Mouse (Mus musculus) embryonic stem cell, embryonic (primary cell): ENCODE data around the gene Xpnpep1.

Experiments
- CTCF ChIA-PET, 4 experiments: fragments of 300-600 bp in 2 of 4; fragments of 350-600 bp in 2 of 4; sonication (Branson Sonifier 250); formaldehyde crosslinking; loops; one replicate each; lab custom pipeline; 2022; ENCODE audit warnings: inconsistent platforms in 2 of 4; lab: Charles Lee
- POLR2A ChIA-PET, 4 experiments: fragments of 300-600 bp in 2 of 4; fragments of 350-600 bp in 2 of 4; sonication (Branson Sonifier 250); formaldehyde crosslinking; loops; one replicate each; lab custom pipeline; 2022; ENCODE audit warnings: antibody characterized with exemption in 4 of 4, inconsistent platforms in 1 of 4; lab: Charles Lee

Xpnpep1 gene

GRCm38 (mm10) chr19:53051288-53051985 lies 11.4 kb upstream of the Xpnpep1 start:
- CTCF ChIA-PET: interaction anchor here (0.6 to 2.2 kb wide), 29 partner anchors 9 to 1391 kb away, joined by 3 to 17 read pairs (median 4); partner anchors contain the start of gene Xpnpep1 (in 2 of the 4)

GRCm38 (mm10) chr19:53050100-53050499 lies 10.1 kb upstream of the Xpnpep1 start:
- CTCF ChIA-PET: interaction anchor here (0.5 to 2.2 kb wide), 35 partner anchors 8 to 1342 kb away, joined by 3 to 17 read pairs (median 4); partner anchors contain the start of gene Xpnpep1 (in 3 of the 4)
- POLR2A ChIA-PET: interaction anchor here in 3 of 4 experiments (0.8 to 5.5 kb wide), 22 partner anchors 8 to 550 kb away, joined by 3 to 132 read pairs (median 14); partner anchors contain the start of gene Xpnpep1 (in 3 of the 3)

More at GRCm38 (mm10) chr19:53051288-53051985, 11.4 kb upstream of the Xpnpep1 start:
- POLR2A ChIA-PET: interaction anchor here (0.6 to 5.5 kb wide), 76 partner anchors 8 to 1044 kb away, joined by 3 to 132 read pairs (median 5); partner anchors contain the start of genes Xpnpep1 (in 3 of the 4), Bbip1 (in 1 of the 4) and Shoc2 (in 1 of the 4)

- POLR2A ChIA-PET: interaction anchor here in 3 of 4 experiments (0.6 to 4.5 kb wide), 6 partner anchors 9 to 297 kb away, joined by 3 to 31 read pairs (median 6); no protein-coding TSS in a partner anchor
- CTCF ChIA-PET: no interaction called here
Measured at GRCm38 (mm10) chr19:53047208-53047607, 7.2 kb upstream of the Xpnpep1 start.

- CTCF ChIA-PET: interaction anchor here in 2 of 4 experiments (0.6 to 1.0 kb wide), 3 partner anchors 9 to 15 kb away, joined by 3 to 4 read pairs (median 3); no protein-coding TSS in a partner anchor
- POLR2A ChIA-PET: interaction anchor here in 3 of 4 experiments (1.0 to 1.7 kb wide), 6 partner anchors 8 to 22 kb away, joined by 4 to 13 read pairs (median 6); no protein-coding TSS in a partner anchor
Measured at GRCm38 (mm10) chr19:53043423-53044125, 3.6 kb upstream of the Xpnpep1 start.

GRCm38 (mm10) chr19:53041570-53041969 lies 1.6 kb upstream of the Xpnpep1 start:
- CTCF ChIA-PET: interaction anchor here (1.0 to 3.8 kb wide), 6 partner anchors 8 to 14 kb away, joined by 3 to 17 read pairs (median 5); no protein-coding TSS in a partner anchor

GRCm38 (mm10) chr19:53041133-53041510 lies 1.1 kb upstream of the Xpnpep1 start:
- ChIA-PET CTCF (interaction anchor here (0.6 to 3.8 kb wide), 8 partner anchors 9 to 353 kb away, joined by 3 to 17 read pairs (median 5); no protein-coding TSS in a partner anchor), POLR2A (interaction anchor here (0.6 to 8.3 kb wide), 26 partner anchors 10 to 559 kb away, joined by 3 to 132 read pairs (median 4); no protein-coding TSS in a partner anchor)

More at GRCm38 (mm10) chr19:53041570-53041969, 1.6 kb upstream of the Xpnpep1 start:
- POLR2A ChIA-PET: interaction anchor here (0.6 to 8.3 kb wide), 24 partner anchors 10 to 558 kb away, joined by 3 to 132 read pairs (median 4); no protein-coding TSS in a partner anchor

- ChIA-PET POLR2A (interaction anchor here (0.6 to 8.3 kb wide), 50 partner anchors 8 to 908 kb away, joined by 3 to 132 read pairs (median 4); partner anchors contain the start of genes Add3 (in 1 of the 4), Dusp5 (in 1 of the 4) and Mxi1 (in 1 of the 4)), CTCF (interaction anchor here (0.6 to 3.8 kb wide), 11 partner anchors 10 to 31 kb away, joined by 3 to 19 read pairs (median 5); no protein-coding TSS in a partner anchor)
Measured at GRCm38 (mm10) chr19:53039090-53039489, 924 bp downstream of the Xpnpep1 start.

- ChIA-PET POLR2A (interaction anchor here (0.5 to 8.3 kb wide), 46 partner anchors 9 to 909 kb away, joined by 3 to 132 read pairs (median 4); partner anchors contain the start of genes Add3 (in 1 of the 4), Dusp5 (in 1 of the 4) and Mxi1 (in 1 of the 4)), CTCF (interaction anchor here (0.5 to 3.8 kb wide), 13 partner anchors 10 to 331 kb away, joined by 3 to 19 read pairs (median 3); no protein-coding TSS in a partner anchor)
Measured at GRCm38 (mm10) chr19:53038435-53038938, 1.5 kb downstream of the Xpnpep1 start.

- POLR2A ChIA-PET: interaction anchor here (0.5 to 8.3 kb wide), 43 partner anchors 9 to 909 kb away, joined by 3 to 132 read pairs (median 4); partner anchors contain the start of genes Add3 (in 1 of the 4) and Mxi1 (in 1 of the 4)
- CTCF ChIA-PET: interaction anchor here in 3 of 4 experiments (0.5 to 3.8 kb wide), 11 partner anchors 9 to 331 kb away, joined by 3 to 19 read pairs (median 4); no protein-coding TSS in a partner anchor
Measured at GRCm38 (mm10) chr19:53037925-53038419, 2.0 kb downstream of the Xpnpep1 start.

- ChIA-PET CTCF (interaction anchor here (0.8 to 1.7 kb wide), 4 partner anchors 11 to 33 kb away, joined by 3 to 4 read pairs (median 4); no protein-coding TSS in a partner anchor), POLR2A (interaction anchor here in 2 of 4 experiments (0.5 to 2.5 kb wide), 13 partner anchors 11 to 870 kb away, joined by 3 to 10 read pairs (median 4); partner anchors contain the start of gene Smc3 (in 1 of the 2))
Measured at GRCm38 (mm10) chr19:53033159-53033943, 6.7 kb downstream of the Xpnpep1 start.

GRCm38 (mm10) chr19:53032647-53033046 lies 7.4 kb downstream of the Xpnpep1 start:
- ChIA-PET CTCF (interaction anchor here in 3 of 4 experiments (0.6 to 1.7 kb wide), 5 partner anchors 11 to 110 kb away, joined by 3 to 4 read pairs (median 3); no protein-coding TSS in a partner anchor), POLR2A (interaction anchor here in 3 of 4 experiments (0.5 to 2.5 kb wide), 13 partner anchors 11 to 871 kb away, joined by 3 to 10 read pairs (median 4); no protein-coding TSS in a partner anchor)

- ChIA-PET POLR2A (interaction anchor here in 2 of 4 experiments (0.7 to 2.5 kb wide), 7 partner anchors 10 to 26 kb away, joined by 4 to 10 read pairs (median 5); no protein-coding TSS in a partner anchor), CTCF (interaction anchor here in 1 of 4 experiments (1.1 kb wide), 2 partner anchors 18 to 110 kb away, joined by 3 read pairs; no protein-coding TSS in a partner anchor)
Measured at GRCm38 (mm10) chr19:53031957-53032371, 8.1 kb downstream of the Xpnpep1 start.

GRCm38 (mm10) chr19:53030279-53030678 lies 9.7 kb downstream of the Xpnpep1 start:
- POLR2A ChIA-PET: interaction anchor here in 3 of 4 experiments (0.6 to 4.7 kb wide), 15 partner anchors 8 to 32 kb away, joined by 3 to 21 read pairs (median 4); partner anchors contain the start of gene Xpnpep1 (in 2 of the 3)
- CTCF ChIA-PET: interaction anchor here in 3 of 4 experiments (0.6 to 4.4 kb wide), 8 partner anchors 9 to 351 kb away, joined by 3 to 19 read pairs (median 3); partner anchors contain the start of gene Xpnpep1 (in 1 of the 3)

GRCm38 (mm10) chr19:53029686-53030085 lies 10.3 kb downstream of the Xpnpep1 start:
- ChIA-PET CTCF (interaction anchor here in 3 of 4 experiments (0.7 to 4.4 kb wide), 10 partner anchors 10 to 351 kb away, joined by 3 to 19 read pairs (median 4); partner anchors contain the start of gene Xpnpep1 (in 1 of the 3)), POLR2A (interaction anchor here in 3 of 4 experiments (0.6 to 4.7 kb wide), 9 partner anchors 8 to 570 kb away, joined by 3 to 21 read pairs (median 5); partner anchors contain the start of gene Xpnpep1 (in 2 of the 3))

- POLR2A ChIA-PET: interaction anchor here in 3 of 4 experiments (0.7 to 4.7 kb wide), 9 partner anchors 10 to 571 kb away, joined by 3 to 21 read pairs (median 4); partner anchors contain the start of gene Xpnpep1 (in 1 of the 3)
Measured at GRCm38 (mm10) chr19:53029045-53029444, 11.0 kb downstream of the Xpnpep1 start.

More at GRCm38 (mm10) chr19:53029045-53029444, 11.0 kb downstream of the Xpnpep1 start:
- CTCF ChIA-PET: interaction anchor here (0.5 to 4.4 kb wide), 19 partner anchors 9 to 1539 kb away, joined by 3 to 19 read pairs (median 4); partner anchors contain the start of gene Xpnpep1 (in 2 of the 4)
